Mouse (Mus musculus): ENCODE data around the gene Vps36.

GRCm38 (mm10) chr8:22169167-22169566 is 23.4 kb upstream of the Vps36 start:
- TF ChIP-seq CTCF (IDR thresholded peaks at IDR 0.05; ENCODE audit: low read depth, low read length) (no peak), EP300 (IDR thresholded peaks at IDR 0.05; ENCODE audit: insufficient read depth, low read depth, low read length) (no peak)

All from ES-Bruce4 (cell line).